ENCODE assay signal across 19 mouse cellular contexts in genomic region chr4:24845546-24845945, GRCm38 (mm10). TPM values are rescaled to one million over a fixed set of nuclear protein-coding genes. Genes with fewer than 3 reads are reported as not detected.
"Had no signal": no experiment of that assay in that cellular context is flagged by ENCODE, and none has a peak within 500 bp of the region (broad histone marks: within the 10 kb centered on the region; RNA-seq: fewer than 3 reads in every experiment).

No protein-coding gene starts in this region.

- H3K36me3 ChIP-seq: limb, embryonic 12.5 days; limb, embryonic 15.5 days; midbrain, embryonic 12.5 days; midbrain, embryonic 15.5 days had no signal

- H3K4me2 ChIP-seq: limb, embryonic 12.5 days; limb, embryonic 15.5 days; liver, embryonic 11.5 days; lung, embryonic 14.5 days; midbrain, embryonic 12.5 days; midbrain, embryonic 15.5 days had no signal

- H3K9ac ChIP-seq: limb, embryonic 12.5 days; limb, embryonic 15.5 days; liver, embryonic 14.5 days; liver, postnatal 0 days; lung, embryonic 14.5 days; midbrain, embryonic 12.5 days; midbrain, embryonic 15.5 days had no signal

- H3K27me3 ChIP-seq: limb, embryonic 12.5 days; limb, embryonic 15.5 days; midbrain, embryonic 12.5 days; midbrain, embryonic 15.5 days had no signal

- H3K4me3 ChIP-seq: limb, embryonic 12.5 days; limb, embryonic 15.5 days; midbrain, embryonic 12.5 days; midbrain, embryonic 15.5 days had no signal

- H3K27ac ChIP-seq: kidney, postnatal 0 days; limb, embryonic 12.5 days; limb, embryonic 15.5 days; liver, embryonic 14.5 days; macrophage; midbrain, embryonic 12.5 days; midbrain, embryonic 15.5 days; stomach, postnatal 0 days had no signal

- DNase-seq: kidney, adult 2 months; kidney, postnatal 36 days; liver, postnatal 0 days; lung, embryonic 14.5 days; retina, postnatal 1 day; right cerebral cortex, postnatal 14 days; right cerebral cortex, postnatal 4 days; thymus, postnatal 25 days had no signal

- H3K9me3 ChIP-seq: limb, embryonic 12.5 days; limb, embryonic 15.5 days; midbrain, embryonic 12.5 days; midbrain, embryonic 15.5 days had no signal

- ATAC-seq: intestine, postnatal 0 days; liver, postnatal 0 days; lung, postnatal 0 days; midbrain, embryonic 15.5 days had no signal

RNA-seq across cellular contexts. Expression of gene Klhl32, which starts 5.4 kb away (rescaled TPM):
- polyA plus RNA-seq: macrophage had no signal
